Mouse (Mus musculus) liver, embryonic 18 days (tissue): Measurements from ENCODE around the gene Sytl2. TPM values are rescaled to one million over a fixed set of nuclear protein-coding genes. Genes with fewer than 3 reads are reported as not detected.

Source experiments
- polyA plus RNA-seq: library from polyadenylated mRNA; depleted of rRNA; stranded (reverse); fragments of >200 nt; gene quantifications from 2 replicates; pipeline ENCODE4 v1.2.3, GENCODE M21; 2012; rRNA removed

Sytl2 gene
- 1.1 and 1.3 TPM in 2 replicates for polyA plus RNA-seq

DNA sequence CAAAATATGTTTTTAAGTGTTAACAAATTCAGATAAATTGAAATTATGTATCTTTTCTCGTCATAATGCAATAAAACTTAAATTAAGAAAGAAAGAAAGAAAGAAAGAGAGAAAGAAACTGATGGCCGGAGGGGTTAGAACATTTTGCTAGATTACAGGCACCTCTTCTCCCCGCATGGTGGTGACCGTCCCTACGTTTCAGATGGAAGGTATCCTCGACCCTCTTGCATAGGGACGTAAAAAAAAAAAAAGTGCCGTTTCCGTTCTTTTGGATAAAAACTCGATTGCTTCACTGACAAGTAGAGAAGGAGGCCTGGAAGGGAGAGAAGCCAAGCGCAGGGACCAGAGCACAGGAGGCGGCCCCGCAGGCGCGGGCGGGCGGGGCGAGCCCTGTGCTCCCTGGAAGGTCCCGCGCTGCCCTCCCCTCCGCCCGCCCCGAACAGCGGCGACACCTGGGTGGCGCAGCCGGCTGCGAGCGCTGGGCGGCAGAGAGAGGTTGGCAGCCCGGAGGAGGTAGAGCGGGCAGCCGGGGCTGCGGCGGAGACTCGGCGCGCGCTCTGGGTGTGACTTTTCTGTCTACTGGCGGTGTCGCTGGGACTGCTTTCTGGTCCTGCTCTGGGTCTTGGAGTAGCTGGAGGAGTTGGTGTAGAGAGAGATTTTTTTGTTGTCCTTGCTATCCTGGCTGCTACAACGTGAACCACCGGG lies at the start of gene Sytl2:
Sytl2 (plus strand) TSS at position 311 of the 705 bp plus-strand sequence.

DNA sequence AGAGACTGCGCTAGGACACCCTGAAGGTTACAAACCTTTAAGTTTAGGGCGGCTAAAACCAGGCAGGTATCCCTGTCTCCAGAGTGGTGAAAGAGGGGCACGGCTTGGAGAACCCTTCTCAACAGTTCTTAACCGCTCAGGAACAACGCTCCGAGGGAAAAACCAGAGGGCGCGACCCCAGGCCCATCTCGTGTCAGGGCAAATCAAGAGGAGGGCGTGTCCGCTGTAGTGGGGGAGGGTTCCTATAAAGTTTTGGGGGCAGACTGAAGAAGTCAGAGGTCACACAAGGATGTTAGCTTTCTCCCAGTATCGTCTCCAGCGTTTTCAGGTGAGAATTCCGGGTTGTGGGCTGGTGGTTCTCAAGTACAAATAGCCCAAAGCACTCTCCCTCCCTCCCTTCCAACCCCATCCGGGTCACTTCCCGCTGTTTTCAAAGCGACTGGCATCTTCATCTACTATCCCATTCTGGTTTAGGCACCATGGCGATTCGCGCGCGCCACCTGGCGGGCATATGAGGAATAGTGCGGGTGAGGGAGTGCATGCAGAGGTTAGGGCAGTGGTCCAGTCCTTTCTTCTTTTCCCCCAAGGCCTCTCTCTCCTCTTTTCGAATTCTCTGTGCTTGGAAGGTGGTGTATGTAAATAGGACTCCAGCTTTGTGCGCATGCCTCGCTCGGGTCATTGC lies 36.6 kb upstream of the Sytl2 start, which contains the start of gene Ccdc83:
Ccdc83 (minus strand) TSS at position 489 of the 682 bp plus-strand sequence.

DNA sequence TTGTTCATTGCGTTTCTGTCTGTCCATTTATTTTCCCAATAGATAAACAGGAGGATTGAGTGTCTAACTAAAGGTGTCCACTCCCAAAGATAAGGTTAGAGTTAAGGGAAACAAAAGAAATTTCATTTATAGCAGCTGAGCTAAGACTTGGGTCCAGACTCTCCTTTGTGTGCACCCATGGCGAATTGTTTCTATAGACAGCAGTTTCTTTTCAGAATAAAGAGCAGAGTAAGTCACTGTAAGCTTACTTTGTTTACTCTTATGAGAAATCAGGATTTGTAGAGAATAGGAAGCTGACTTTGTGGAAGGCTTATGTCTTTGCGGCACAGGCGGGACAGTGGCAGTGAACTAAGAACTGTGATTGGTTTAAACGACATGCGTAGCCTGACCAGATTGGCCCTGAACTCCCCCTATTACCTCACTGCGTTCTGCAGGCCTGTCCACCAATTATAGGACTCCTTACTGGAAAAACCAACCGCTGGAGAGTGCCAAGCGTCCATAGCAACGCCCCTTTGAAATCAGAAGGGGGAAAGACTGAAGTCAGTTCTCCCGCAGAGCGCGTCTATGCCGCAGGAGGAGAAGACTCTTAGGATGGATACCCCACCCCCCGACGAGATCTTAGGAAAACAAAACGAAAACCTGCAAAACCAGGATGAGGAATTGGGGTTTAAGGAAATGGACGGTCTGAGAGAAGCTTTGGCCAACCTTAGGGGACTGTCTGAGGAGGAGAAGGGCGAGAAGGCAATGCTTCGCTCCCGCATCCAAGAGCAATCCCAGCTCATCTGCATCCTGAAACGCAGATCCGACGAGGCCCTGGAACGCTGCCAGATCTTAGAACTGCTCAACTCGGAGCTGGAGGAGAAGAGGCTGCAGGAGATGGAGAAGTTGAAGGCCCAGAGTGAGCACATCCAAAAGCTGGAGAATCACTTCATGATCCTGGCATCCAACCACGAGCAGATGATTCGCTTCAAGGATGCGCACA lies 124.3 kb downstream of the Sytl2 start, which contains the start of gene Ccdc89:
Ccdc89 (plus strand) TSS at position 558 of the 982 bp plus-strand sequence.

GRCm38 (mm10) chr7:90442518-90443080 lies 140.5 kb downstream of the Sytl2 start, which contains the start of gene Crebzf:
Gene Crebzf (plus strand): TSS chr7:90442729.

DNA sequence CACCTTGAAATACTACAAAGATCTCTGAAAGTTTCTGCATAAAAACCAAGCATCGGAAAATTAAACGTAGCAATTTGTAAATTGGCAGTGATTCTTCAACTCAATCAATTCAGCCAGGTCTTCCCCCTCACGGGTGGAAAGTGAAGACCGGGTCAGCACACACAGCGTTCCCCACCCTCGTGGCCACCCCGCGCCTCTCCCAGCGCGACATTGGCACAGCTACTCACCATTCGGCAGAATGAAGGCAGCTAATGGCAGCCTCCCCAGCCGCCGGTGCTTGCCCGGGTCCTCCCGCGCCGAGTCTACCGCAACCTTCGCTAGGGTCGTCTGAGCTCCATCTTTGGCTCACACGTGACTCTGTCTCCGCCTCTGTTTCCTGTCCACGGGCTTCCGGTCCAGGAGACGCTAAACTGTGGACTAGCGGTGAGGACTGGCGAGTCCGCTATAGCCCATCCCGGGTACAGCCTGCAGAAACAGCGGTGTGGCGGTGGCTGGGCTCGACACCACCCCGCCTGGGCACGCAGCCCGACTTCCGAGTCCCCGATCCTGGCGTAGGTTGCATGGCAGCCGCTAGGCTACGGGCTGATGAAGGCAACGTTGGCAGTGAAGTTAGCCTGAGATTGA lies 154.9 kb downstream of the Sytl2 start, which contains the start of gene Tmem126a:
Tmem126a (minus strand) TSS at position 385 of the 624 bp plus-strand sequence.

Other genes with a start within 250 kb of the Sytl2 start
- 105 and 113 TPM in 2 replicates for gene Picalm, start 172.0 kb upstream of the Sytl2 start, polyA plus RNA-seq
- gene Ccdc83, start 36.5 kb upstream of the Sytl2 start, polyA plus RNA-seq, result not detected in 2 replicates
- 0.15 and 0.17 TPM in 2 replicates for gene Ccdc89, start 124.3 kb downstream of the Sytl2 start, polyA plus RNA-seq
- gene Crebzf, start 140.5 kb downstream of the Sytl2 start, polyA plus RNA-seq, result 32.4 and 37.4 TPM in 2 replicates
- 22.5 and 23.2 TPM in 2 replicates for gene Tmem126a, start 155.0 kb downstream of the Sytl2 start, polyA plus RNA-seq
- 6.6 and 6.7 TPM in 2 replicates for gene Tmem126b, start 173.7 kb downstream of the Sytl2 start, polyA plus RNA-seq
- 0.26 and 0.41 TPM in 2 replicates for gene Dlg2, start 174.4 kb downstream of the Sytl2 start, polyA plus RNA-seq